Mouse (Mus musculus) brain, embryonic 14.5 days (tissue): ENCODE results near the gene Ahdc1.

Source experiments
- CTCF ChIP-seq: fragments of 200-500 bp; IDR thresholded peaks from 2 replicates; pipeline ENCODE4 v1.5.1; 2012; ENCODE audit warnings: inconsistent platforms, mild to moderate bottlenecking, moderate library complexity, borderline replicate concordance; ENCODE audit not compliant: insufficient read depth, insufficient read length; ENCODE audit errors: extremely low read depth
- POLR2A ChIP-seq: fragments of 200-500 bp; IDR thresholded peaks from 2 replicates; pipeline ENCODE4 v1.6.1; 2012; ENCODE audit warnings: mild to moderate bottlenecking, inconsistent platforms, borderline replicate concordance; ENCODE audit not compliant: poor library complexity, insufficient read depth, insufficient read length, severe bottlenecking; ENCODE audit errors: extremely low read depth

DNA sequence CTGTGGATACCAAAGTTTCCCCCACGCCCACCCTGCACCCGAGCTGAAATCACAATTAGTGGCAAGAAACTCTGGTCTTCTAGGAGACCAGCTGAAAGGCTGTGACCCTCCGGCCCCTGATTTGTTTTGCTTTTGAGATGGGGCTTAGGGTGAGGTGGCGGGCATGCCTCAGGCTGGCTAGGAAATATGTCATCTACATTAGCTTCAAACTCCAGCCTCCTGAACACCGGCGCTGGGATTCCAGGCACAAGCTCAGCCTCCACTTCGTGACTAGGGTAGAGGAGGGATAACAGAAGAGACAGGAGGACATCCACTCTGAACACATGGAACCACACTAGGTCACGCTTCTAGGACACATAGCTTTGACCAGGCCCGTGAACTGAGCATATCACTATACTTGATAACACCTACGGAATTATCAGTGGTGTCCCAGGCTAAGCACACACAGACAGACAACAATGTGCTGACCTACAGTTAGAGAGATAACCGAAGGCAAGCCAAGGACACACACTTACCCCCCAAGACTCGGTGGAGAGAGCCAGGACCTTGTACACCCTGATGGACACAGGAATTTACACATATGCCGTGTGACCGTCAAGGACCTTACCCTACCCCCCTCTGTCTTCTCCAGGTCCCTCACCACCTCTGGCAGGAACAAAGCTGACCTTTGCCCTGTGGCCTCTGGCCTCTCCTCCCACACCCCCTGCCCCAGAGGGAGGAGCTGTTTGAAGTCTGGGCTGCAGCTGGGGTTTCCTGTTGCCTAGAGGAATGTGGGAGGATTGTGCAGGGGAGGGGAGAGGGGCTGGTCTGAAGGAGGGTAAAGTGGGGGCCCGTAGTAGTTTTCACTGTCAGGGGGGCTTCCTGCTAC is 3.3 kb upstream of the Ahdc1 start:
- no peak for TF ChIP-seq CTCF
- no peak for TF ChIP-seq POLR2A
